Mouse (Mus musculus) heart, adult 9 months (tissue): ENCODE data around the gene Tpsb2.

ENCODE experiments used
- DNase-seq, 2 experiments: peaks; one replicate each; pipeline ENCODE4 v3.0.0; 2022; ENCODE audit warnings: low spot score in 2 of 2

The Tpsb2 gene

DNA sequence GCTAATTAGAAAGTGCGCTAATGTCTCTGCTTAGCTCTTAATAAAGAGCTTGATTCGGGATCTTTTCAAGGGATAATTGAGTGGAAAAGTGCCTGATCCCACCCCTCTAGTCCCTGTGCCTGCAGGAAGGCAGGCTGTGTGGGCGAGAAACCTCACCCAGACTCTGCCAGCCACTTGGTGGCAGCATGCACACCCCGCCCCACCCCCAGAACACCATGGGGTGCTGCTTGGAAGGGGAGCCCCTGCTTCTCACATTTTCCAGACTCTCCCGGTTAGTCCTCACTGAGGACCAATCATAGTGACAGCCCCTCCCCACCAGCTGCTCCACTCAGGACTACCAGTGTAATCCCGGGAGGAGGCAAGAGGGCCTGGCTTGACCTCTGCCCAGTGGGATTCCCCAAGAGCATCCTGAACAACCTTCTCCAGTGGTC lies 39.9 kb downstream of the Tpsb2 start:
- no peak for DNase-seq

DNA sequence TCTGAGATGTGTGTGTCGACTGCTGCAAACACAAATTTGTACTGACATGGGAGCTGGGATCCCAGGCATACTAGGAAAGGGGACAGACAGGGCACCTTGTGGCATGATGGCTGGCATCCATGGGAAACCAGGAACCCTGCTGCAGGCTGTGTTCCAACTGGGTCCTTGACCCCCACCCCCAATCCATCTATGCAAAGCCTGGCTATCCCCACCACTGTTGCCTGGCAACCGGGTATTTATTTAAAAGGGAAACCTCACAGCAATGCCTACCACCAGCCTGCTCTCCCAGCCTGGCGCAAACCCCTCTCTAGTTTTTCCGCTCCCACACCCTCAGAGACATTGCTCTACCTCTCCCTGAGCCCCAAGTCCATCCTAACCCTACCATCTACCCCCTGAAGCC lies 41.2 kb downstream of the Tpsb2 start:
- DNase-seq, result no peak

GRCm38 (mm10) chr17:25408302-25408999 lies 42.3 kb downstream of the Tpsb2 start:
- DNase-seq, result no peak

- DNase-seq, result no peak
These were observed 43.5 kb downstream of the Tpsb2 start for GRCm38 (mm10) chr17:25409621-25410020.

DNA sequence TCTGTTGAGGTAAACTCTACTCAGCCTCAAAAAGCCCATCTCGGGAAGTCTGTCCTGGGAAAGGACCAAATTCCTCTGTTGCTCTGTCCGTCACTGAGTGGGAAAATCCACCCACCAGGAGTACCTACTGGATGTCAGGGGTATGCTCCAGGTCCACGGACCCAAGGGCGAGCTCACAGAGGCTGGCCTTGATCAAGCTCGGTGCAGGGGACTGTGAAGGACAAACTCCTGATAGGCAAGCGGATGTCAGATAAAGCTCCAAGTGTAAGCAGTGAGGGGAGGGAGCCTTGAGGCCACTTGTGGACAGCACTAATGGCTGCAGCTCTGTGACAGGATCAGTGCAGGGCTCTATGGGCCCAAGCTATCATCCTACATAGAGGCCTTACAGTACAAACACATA lies 44.1 kb downstream of the Tpsb2 start:
- DNase-seq, result no peak

DNA sequence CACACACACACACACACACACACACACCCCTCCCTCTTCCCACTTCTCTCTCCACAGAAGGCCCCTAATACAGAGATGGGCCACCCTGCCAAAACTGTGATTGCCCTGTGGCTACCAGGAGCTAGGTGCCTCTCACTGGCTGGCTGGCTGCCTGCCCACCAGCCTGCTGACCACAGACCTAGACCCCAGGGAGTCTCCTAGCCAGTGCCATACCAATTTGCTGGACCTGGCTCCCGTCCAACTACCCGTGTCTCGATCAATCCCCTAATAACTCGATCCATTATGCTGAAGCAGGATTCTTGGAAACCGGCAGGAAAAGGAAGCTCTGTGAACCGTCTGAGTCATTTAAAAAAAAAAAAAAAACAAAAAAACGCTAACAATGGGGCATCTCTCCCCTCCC lies 44.7 kb downstream of the Tpsb2 start:
- no peak for DNase-seq

DNA sequence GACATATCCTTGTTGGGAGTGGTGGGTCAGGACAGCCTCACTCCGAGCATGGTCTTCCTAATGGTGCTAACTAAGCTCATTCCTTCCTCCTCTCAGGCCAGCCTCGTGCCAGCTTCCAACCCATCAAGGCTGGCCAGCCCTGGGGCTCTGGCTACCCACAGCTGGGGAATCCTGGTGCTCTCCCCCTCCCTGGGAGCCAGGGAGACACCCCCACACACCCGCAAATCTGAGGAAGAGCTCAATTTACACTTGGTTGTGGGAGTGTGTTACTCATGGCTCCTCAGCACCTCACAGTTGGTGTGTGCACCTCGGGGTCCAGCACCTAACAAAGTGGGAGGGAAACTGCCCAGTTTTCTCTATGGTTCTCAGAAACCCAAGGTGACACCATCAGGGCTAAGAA lies 45.1 kb downstream of the Tpsb2 start:
- no peak for DNase-seq

GRCm38 (mm10) chr17:25414209-25414608 lies 48.1 kb downstream of the Tpsb2 start:
- DNase-seq, result peak; percentile 49 to 60

DNA sequence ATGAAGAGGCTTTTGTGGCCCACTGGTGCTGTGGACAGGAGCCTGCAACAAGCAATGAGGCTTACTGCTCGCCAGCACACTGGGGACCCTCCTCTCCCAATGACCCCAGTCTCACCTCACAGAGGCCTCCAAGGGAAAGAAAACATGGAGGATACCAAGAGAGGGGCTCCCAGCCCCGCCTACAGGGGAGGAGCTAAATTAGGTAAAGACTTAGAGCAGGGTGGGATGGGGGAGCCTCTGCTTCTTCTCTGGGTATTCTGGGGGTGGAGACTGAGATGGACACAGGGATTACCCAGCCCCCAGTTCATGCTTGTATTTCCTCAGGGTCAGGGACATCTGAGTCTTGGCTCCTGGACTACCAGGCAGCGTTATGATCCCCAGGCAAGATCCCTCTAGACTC lies 48.8 kb downstream of the Tpsb2 start:
- no peak for DNase-seq

DNA sequence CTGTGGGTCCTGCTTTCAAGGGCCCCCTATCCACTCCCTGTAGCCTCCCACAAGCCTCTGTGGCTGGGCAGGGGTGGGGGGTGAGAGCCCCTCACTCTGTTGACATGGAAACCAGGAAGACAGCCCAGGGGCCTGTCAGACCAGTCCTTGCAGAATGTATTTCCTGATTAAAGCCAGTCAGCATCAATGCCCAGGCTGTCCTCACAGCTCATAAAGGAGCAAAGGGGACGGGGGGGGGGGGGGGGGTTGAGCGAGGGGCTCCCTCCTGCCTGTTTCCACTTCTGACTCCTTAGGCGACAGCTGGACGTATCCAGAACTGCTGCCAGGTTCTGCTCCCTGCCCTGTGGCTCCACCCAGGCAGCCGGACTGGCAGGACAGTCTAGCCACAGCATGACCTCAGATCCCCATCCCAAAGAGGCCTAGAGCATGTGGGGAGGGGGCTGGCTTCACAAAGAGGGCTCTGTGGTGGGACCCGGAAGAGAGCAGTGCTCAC lies 49.4 kb downstream of the Tpsb2 start:
- no peak for DNase-seq

- no peak for DNase-seq
These were observed 50.1 kb downstream of the Tpsb2 start for GRCm38 (mm10) chr17:25416219-25416618.

- DNase-seq, result no peak
These were observed 51.9 kb downstream of the Tpsb2 start for GRCm38 (mm10) chr17:25417990-25418389.
